Mouse (Mus musculus) stomach, embryonic 16.5 days (tissue): Measurements from ENCODE around the gene Ptgdr2. TPM values are rescaled to one million over a fixed set of nuclear protein-coding genes. Genes with fewer than 3 reads are reported as not detected.

Source experiments
- ATAC-seq: fragments of 200-750 bp; cut with Nextera tagmentation; 2 replicates; pipeline ENCODE4 v1.8.0; 2017; ENCODE audit warnings: moderate number of reproducible peaks, moderate TSS enrichment; ENCODE audit not compliant: insufficient read depth, low FRiP score
- H3K27ac ChIP-seq: fragments of 300-500 bp; sonication (generic); 2 replicates; pipeline ENCODE4 v1.5.1; 2014; ENCODE audit warnings: low read length
- H3K27me3 ChIP-seq: fragments of 300-500 bp; sonication (generic); 2 replicates; pipeline ENCODE4 v1.6.1; 2014; ENCODE audit warnings: low read length, control low read depth, mixed read lengths; ENCODE audit not compliant: control insufficient read depth, insufficient read depth
- H3K36me3 ChIP-seq: fragments of 300-500 bp; sonication (generic); 2 replicates; pipeline ENCODE4 v1.6.1; 2014; ENCODE audit warnings: low read length; ENCODE audit not compliant: control insufficient read depth, insufficient read depth
- H3K4me1 ChIP-seq: fragments of 300-500 bp; sonication (generic); 2 replicates; pipeline ENCODE4 v1.6.1; 2014; ENCODE audit warnings: low read length, control low read depth, mixed read lengths; ENCODE audit not compliant: control insufficient read depth, insufficient read depth
- H3K4me2 ChIP-seq: fragments of 300-500 bp; sonication (generic); 2 replicates; pipeline ENCODE4 v1.6.1; 2014; ENCODE audit warnings: low read depth, low read length, mixed read lengths
- H3K4me3 ChIP-seq: fragments of 300-500 bp; sonication (generic); replicated peaks from 2 replicates; pipeline ENCODE4 v1.5.1; 2014; ENCODE audit warnings: mild to moderate bottlenecking, low read length
- H3K9ac ChIP-seq: fragments of 300-500 bp; sonication (generic); 2 replicates; pipeline ENCODE4 v1.6.1; 2014; ENCODE audit warnings: low read length
- H3K9me3 ChIP-seq: fragments of 300-500 bp; sonication (generic); replicated peaks from 2 replicates; pipeline ENCODE4 v1.6.1; 2016; ENCODE audit warnings: low read length, control low read depth; ENCODE audit not compliant: control insufficient read depth
- whole genome bisulfite sequencing: fragments of 180-500 bp; shearing (Covaris S2); extraction: QIAGEN DNeasy Blood & Tissue Kit; methylation state at CpG from one replicate; pipeline ENCODE4 v1.1.7; 2014; 5-methylcytosine and 5-hydroxymethylcytosine counted together
- polyA plus RNA-seq: library from polyadenylated mRNA; unstranded; fragments of >200 nt; fragmentation: Nextera tagmentation; extraction: Ambion mirVana; gene quantifications from 2 replicates; pipeline ENCODE4 v1.2.1, GENCODE M21; 2015

Gene Ptgdr2
- polyA plus RNA-seq, 1 experiment from 2014 or later = not detected

DNA sequence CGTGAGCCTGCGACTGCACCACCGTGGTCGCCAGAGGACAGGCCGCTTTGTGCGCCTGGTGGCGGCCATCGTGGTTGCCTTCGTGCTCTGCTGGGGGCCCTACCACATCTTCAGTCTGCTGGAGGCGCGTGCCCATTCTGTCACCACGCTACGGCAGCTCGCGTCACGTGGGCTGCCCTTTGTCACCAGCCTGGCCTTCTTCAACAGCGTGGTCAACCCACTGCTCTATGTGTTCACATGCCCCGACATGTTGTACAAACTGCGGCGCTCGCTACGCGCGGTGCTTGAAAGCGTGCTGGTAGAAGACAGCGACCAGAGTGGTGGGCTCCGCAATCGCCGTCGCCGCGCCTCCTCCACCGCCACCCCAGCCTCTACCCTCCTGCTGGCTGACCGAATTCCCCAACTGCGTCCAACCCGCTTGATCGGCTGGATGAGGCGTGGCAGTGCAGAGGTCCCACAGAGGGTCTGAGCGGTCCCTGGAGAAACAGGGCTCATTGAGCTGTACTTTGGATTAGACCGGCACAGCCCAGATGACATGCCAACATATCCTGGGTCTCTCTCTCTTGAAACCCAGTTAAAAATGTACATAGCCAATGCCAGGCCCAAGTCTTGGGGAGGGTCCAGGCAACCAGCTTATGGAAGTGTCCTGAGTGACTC is 4.0 kb downstream of the Ptgdr2 start:
- Histone ChIP-seq H3K4me3 (peak overlapping the region; percentile 41), H3K27me3 (0 out of 2 replicates have a peak, but pooled peaks cover 3% of the 10 kb centered on the region), H3K4me1 (peaks cover 11% of the 10 kb centered on the region), H3K9me3 (no peaks in the 10 kb centered on the region), H3K36me3 (peaks cover 7% of the 10 kb centered on the region), H3K9ac (peak overlapping the region; percentile 68), H3K4me2 (peak overlapping the region; percentile 82), H3K27ac (no peak overlapping the region)
- WGBS = 5% methylated on average over 40 of the region's 40 CpGs
- ATAC-seq = peak; percentile 62

DNA sequence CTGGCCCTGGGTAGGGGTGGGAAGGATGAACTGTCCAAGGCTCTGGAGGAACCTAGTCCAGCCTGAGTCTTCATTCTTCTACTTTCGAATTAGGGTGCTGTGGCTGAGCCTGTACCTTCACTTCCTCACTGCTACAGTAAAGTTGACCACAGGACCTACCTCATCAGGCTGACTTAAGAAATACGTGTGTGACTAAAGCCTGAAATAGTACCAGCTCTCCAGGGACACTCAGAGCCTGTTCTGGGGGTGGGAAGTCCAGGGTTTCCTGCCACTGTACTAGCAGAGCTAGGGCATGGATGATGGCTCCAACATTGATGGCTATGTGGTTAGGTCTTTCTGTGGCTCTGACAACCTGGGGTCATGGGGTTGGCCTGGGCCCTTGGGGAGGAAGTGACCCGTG is 7.0 kb downstream of the Ptgdr2 start:
- no peak overlapping the region for H3K4me2 ChIP-seq
- H3K4me1 ChIP-seq = peaks cover 30% of the 10 kb centered on the region
- peaks cover 7% of the 10 kb centered on the region for H3K36me3 ChIP-seq
- H3K27me3 ChIP-seq = 0 out of 2 replicates have a peak, but pooled peaks cover 3% of the 10 kb centered on the region
- H3K9me3 ChIP-seq = no peaks in the 10 kb centered on the region
- no peak overlapping the region for H3K4me3 ChIP-seq
- H3K9ac ChIP-seq = no peak overlapping the region
- no peak overlapping the region for H3K27ac ChIP-seq
- 91% methylated on average over 3 of the region's 3 CpGs for WGBS
- no peak for ATAC-seq

DNA sequence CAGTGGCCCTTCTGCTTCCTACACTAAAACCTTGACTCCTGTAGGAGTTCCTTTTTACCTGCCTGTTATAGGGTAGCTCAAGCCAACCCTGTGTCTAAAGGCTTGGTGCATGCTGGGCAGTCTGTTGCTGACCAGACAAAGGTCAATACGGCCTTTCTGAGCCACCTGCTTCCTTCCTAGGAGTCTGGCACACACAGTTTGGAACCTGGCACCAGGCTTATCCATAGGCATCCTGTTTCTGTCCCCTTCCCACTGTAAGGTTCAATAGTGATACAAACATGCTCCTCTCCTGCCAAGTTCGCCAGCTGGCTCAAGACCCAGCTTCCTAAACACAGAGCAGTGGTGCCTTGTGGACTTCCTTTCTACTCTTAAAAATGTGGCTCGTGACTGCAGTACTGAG is 9.5 kb downstream of the Ptgdr2 start:
- 80% methylated on average over 3 of the region's 3 CpGs for WGBS
- no peak for ATAC-seq
- peaks cover 25% of the 10 kb centered on the region for H3K4me1 ChIP-seq
- H3K4me3 ChIP-seq = 0 out of 2 replicates have a peak overlapping the region, but pooled peaks have one; percentile 76
- no peak overlapping the region for H3K27ac ChIP-seq
- peaks cover 7% of the 10 kb centered on the region for H3K36me3 ChIP-seq
- H3K9ac ChIP-seq = 0 out of 2 replicates have a peak overlapping the region, but pooled peaks have one; percentile 15
- no peaks in the 10 kb centered on the region for H3K27me3 ChIP-seq
- H3K9me3 ChIP-seq = no peaks in the 10 kb centered on the region
- H3K4me2 ChIP-seq = peak overlapping the region; percentile 98

DNA sequence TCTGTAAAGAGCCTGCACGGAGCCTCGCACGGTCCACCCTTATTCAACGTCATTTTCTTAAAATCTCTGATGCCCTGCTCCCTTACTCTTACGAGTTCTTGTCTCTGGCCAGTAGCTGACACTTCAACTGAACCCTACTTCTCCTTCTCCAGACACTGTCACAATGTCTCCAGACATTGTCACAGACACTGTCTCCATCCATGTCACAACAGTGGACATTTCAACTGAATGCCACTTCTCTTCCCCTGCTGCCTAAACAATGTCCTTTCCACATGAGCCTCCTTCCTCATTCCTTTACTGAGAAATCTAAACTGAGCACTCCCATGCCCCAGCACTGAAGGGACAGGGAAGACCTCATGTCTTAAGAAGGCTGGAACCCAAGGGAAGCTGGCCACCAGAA is 10.3 kb downstream of the Ptgdr2 start:
- Histone ChIP-seq H3K27ac (no peak overlapping the region), H3K4me1 (peaks cover 32% of the 10 kb centered on the region), H3K4me3 (peak overlapping the region; percentile 76), H3K9ac (peak overlapping the region; percentile 86), H3K4me2 (peak overlapping the region; percentile 98), H3K9me3 (no peaks in the 10 kb centered on the region), H3K36me3 (peaks cover 7% of the 10 kb centered on the region), H3K27me3 (no peaks in the 10 kb centered on the region)
- WGBS = 76% methylated on average over 5 of the region's 5 CpGs
- ATAC-seq = no peak

DNA sequence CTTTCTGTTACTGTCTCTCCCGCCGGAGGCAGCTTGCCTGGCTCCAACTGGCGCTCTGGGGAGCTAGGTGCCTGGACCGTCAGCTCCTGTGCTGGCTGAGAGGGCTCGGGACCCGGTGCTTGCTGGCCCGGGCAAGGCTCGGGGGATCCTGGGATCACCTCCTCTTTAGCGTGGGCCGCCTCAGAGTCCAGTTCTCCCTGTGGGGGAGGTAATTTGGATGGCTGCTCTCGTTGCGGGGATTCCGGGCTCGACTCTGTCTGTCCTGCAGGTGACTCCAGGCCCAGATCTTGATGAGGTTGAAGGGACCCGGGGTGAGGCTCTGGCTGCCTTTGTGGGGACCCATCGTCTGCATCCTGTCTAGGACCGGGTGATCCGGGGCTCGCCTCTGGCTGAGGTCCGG is 11.5 kb downstream of the Ptgdr2 start:
- ATAC-seq = no peak
- WGBS = under 1% methylated on average over 20 of the region's 20 CpGs

DNA sequence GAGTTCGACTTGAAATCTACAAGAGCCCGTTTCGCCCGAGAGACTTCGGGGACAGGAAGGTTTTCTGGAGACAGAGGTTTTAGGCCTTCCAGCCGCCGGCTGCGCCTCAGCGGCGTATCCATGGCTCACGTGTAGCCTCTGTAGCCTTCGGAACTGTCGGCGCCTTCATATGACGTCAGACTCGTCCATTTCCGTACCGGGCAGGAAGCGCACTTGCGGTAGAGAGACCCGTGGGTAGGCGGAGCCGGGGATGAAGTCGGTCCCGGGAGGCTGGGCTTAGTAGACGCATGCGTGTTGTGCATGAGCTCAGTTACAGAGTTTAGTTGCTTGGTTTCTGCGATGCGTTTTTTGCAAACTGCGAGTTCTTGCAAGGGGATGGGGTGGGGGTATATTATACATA is 12.2 kb downstream of the Ptgdr2 start, which contains the start of gene Ccdc86:
Gene Ccdc86 (minus strand): TSS at position 155 of the 400 bp plus-strand sequence.
- Histone ChIP-seq H3K27me3 (no peaks in the 10 kb centered on the region), H3K9me3 (no peaks in the 10 kb centered on the region), H3K4me2 (peak within 1 kb of the TSS; percentile 98), H3K36me3 (peaks cover 7% of the 10 kb centered on the region), H3K4me3 (peak within 1 kb of the TSS; percentile 76), H3K9ac (peak within 1 kb of the TSS; percentile 86), H3K4me1 (peaks cover 39% of the 10 kb centered on the region), H3K27ac (peak within 1 kb of the TSS; percentile 12; the same call in 1 of the 2 replicates)
- peak; percentile 94 for ATAC-seq
- WGBS = under 1% methylated on average over 30 of the region's 30 CpGs

More for the DNA sequence above, 11.5 kb downstream of the Ptgdr2 start:
- Histone ChIP-seq H3K27ac (no peak overlapping the region), H3K9ac (peak overlapping the region; percentile 86), H3K4me1 (peaks cover 39% of the 10 kb centered on the region), H3K4me2 (peak overlapping the region; percentile 98), H3K36me3 (peaks cover 7% of the 10 kb centered on the region), H3K27me3 (no peaks in the 10 kb centered on the region), H3K4me3 (peak overlapping the region; percentile 76), H3K9me3 (no peaks in the 10 kb centered on the region)

DNA sequence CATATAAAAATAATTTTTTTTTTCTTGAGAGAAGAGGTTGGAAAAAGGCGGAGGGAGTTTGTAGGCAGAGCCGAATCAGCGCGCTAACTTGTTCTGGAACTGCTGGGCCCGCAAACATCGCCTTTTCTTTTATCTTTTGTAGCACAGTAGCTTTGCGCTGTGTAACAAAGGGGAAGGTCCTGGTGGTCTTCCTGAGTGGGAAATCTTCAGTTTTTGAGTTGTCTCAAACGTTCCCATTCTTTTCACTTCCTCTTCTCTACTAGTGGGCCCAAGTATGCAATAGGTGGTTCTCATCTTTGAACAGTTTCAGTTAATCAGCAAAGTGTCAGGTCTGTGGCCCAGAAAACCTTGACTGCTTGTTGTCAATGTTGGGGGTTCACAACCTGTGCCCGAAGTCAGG is 12.6 kb downstream of the Ptgdr2 start:
- 21% methylated on average over 9 of the region's 9 CpGs for WGBS
- ATAC-seq = no peak
- peak overlapping the region; percentile 59 for H3K9ac ChIP-seq

DNA sequence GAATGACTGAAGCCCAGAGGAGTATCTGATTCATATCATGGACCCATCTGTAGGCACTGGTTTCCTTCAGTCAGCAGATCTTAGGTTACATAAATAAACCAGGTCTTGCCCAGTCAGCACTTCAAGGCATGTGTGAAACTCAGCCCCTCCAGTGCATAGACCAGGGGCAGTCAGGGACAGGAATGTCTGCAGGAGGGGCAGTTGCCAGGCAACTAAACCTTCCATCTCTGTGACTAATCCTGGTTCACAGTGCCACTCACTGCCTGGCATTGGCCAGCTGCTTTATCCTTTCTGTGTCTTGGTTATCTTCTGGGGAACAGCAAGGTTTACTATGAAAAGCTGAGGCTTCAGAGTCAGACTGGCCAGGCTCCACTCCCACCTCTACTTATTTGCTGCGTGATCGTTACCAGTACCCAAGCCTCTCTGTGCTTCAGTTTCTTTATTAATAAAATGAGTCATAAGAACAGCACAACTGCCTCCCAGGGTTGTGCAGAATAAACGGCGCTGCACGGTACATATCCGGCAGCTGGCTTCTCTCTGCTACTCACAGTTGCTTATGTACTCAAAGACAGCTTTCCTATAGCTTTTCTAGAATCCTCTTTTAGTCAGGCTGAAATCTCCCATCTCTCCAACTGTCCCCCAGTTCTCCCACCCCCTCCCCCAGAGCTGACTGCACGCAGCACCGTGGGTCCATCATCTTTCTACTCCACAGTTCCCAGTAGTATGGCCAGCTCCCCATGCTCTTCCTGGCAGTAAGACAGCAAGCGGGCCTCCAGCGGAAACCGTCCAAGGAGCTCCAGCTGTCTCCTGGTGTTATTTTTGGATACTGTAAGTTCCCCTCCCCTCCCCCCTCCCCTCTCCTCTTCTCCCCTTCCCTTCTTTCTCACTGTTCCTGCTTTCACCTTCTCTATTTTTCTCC is 15.3 kb downstream of the Ptgdr2 start:
- H3K4me1 ChIP-seq = peaks cover 29% of the 10 kb centered on the region
- no peaks in the 10 kb centered on the region for H3K36me3 ChIP-seq
- H3K9me3 ChIP-seq = no peaks in the 10 kb centered on the region
- H3K27me3 ChIP-seq = no peaks in the 10 kb centered on the region
- peak overlapping the region; percentile 94 for H3K27ac ChIP-seq
- peak overlapping the region; percentile 4 for H3K9ac ChIP-seq
- H3K4me3 ChIP-seq = no peak overlapping the region
- H3K4me2 ChIP-seq = peak overlapping the region; percentile 28; the same call in 1 of the 2 replicates
- ATAC-seq = peak; percentile 78
- 28% methylated on average over 11 of the region's 11 CpGs for WGBS

More for the DNA sequence above, 12.6 kb downstream of the Ptgdr2 start:
- Histone ChIP-seq H3K4me1 (peaks cover 39% of the 10 kb centered on the region), H3K27me3 (no peaks in the 10 kb centered on the region), H3K9me3 (no peaks in the 10 kb centered on the region), H3K36me3 (peaks cover 5% of the 10 kb centered on the region), H3K27ac (peak overlapping the region; percentile 12; the same call in 1 of the 2 replicates), H3K4me2 (peak overlapping the region; percentile 98), H3K4me3 (peak overlapping the region; percentile 76)
